In the genomic region with DNA sequence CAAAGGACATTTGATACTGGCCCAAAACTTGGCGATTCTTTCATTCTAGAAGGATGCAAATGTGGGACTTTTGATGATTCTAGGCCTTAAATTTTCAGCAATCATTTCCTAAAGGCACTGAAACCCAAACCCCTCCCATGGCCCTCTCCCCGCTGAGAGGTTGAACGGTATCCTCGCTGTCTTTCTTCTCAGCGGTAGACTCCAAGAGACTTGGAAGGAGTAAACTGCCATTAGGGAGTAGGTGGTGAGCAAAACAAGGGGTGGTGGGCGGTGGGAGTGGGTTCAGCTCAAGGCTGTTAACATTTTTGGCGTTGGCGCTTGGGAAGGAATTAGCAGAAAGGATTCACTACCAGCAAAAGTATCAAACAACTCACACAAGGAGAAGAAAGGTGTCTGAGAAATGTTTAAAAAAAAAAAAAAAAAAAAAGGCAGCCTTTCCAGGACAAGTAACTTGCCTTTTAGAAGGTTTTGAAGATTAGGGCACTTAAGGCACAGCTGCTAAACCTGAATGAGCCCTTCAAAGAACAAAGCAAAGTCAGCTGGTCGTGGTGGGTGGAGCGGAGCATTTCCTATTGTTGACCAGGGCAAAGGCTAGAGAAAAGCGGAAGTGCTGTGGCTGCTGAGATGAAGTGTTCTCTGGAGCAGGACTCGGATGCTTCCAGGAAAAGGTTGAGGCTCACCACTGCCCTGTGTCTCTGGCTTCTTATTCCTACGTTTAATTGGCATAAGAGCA, we compare ENCODE assay signal across 8 mouse cellular contexts. TPM values are rescaled to one million over a fixed set of nuclear protein-coding genes. Genes with fewer than 3 reads are reported as not detected.
DNase-seq lines count a peak whose midpoint lies in the region; ATAC-seq and TF ChIP-seq lines count a peak whose summit lies in the region.

No protein-coding gene starts in this region.

- H3K9me3 ChIP-seq in embryonic facial prominence, embryonic 15.5 days (replicated peaks), result no peaks in the 10 kb centered on the region
- H3K9me3 ChIP-seq in limb, embryonic 12.5 days, result no peaks in the 10 kb centered on the region
- H3K9me3 ChIP-seq in midbrain, embryonic 12.5 days, result no peaks in the 10 kb centered on the region

- no peak overlapping the region for H3K4me2 ChIP-seq in embryonic facial prominence, embryonic 15.5 days (replicated peaks)
- H3K4me2 ChIP-seq in limb, embryonic 12.5 days, result no peak overlapping the region
- peak overlapping the region; percentile 41 for H3K4me2 ChIP-seq in midbrain, embryonic 12.5 days (replicated peaks)

- peaks cover 9% of the 10 kb centered on the region for H3K36me3 ChIP-seq in embryonic facial prominence, embryonic 15.5 days
- peaks cover 39% of the 10 kb centered on the region for H3K36me3 ChIP-seq in limb, embryonic 12.5 days
- H3K36me3 ChIP-seq in midbrain, embryonic 12.5 days, result no peaks in the 10 kb centered on the region
- no peaks in the 10 kb centered on the region for H3K36me3 ChIP-seq in thymus, adult 2 months (ENCODE audit: control insufficient read depth, insufficient read depth, low read length)

- no peak for TF ChIP-seq POLR2A in thymus, adult 2 months (IDR thresholded peaks at IDR 0.05; ENCODE audit: control insufficient read depth, extremely low read depth, insufficient read depth, low read length, poor library complexity)

- no peak overlapping the region for H3K9ac ChIP-seq in embryonic facial prominence, embryonic 15.5 days
- no peak overlapping the region for H3K9ac ChIP-seq in limb, embryonic 12.5 days (replicated peaks)
- no peak overlapping the region for H3K9ac ChIP-seq in midbrain, embryonic 12.5 days (replicated peaks)

- peak; percentile 63 to 76 for DNase-seq in adrenal gland, adult (ENCODE audit: inconsistent age in 2 of 2, low spot score in 1 of 2)
- DNase-seq in adrenal gland, postnatal 25 days, result no peak
- DNase-seq in thymus, adult 2 months, result peak; percentile 65
- DNase-seq in cerebellum, adult 9-11 months, result no peak

- ATAC-seq in embryonic facial prominence, embryonic 15.5 days (ENCODE audit: insufficient number of reproducible peaks, low FRiP score, low TSS enrichment, low read depth), result no peak
- ATAC-seq in hematopoietic stem cell, adult 5-6 weeks (replicated peaks in 1 of 2; ENCODE audit: insufficient read depth in 1 of 2, low FRiP score in 2 of 2, low TSS enrichment in 1 of 2, low read depth in 1 of 2, poor library complexity in 2 of 2, severe bottlenecking in 2 of 2), result peak; percentile 74 to 77; a peak in 3 of 4 replicates
- no peak for ATAC-seq in limb, embryonic 12.5 days (ENCODE audit: insufficient number of reproducible peaks, insufficient read depth, low FRiP score, low TSS enrichment, low read depth)
- ATAC-seq in midbrain, embryonic 12.5 days (ENCODE audit: low FRiP score, low read depth), result 0 out of 2 replicates have a peak, but pooled peaks have one; percentile 57

- no peaks in the 10 kb centered on the region for H3K27me3 ChIP-seq in embryonic facial prominence, embryonic 15.5 days
- H3K27me3 ChIP-seq in limb, embryonic 12.5 days, result no peaks in the 10 kb centered on the region
- H3K27me3 ChIP-seq in midbrain, embryonic 12.5 days, result peaks cover 11% of the 10 kb centered on the region
- no peaks in the 10 kb centered on the region for H3K27me3 ChIP-seq in thymus, adult 2 months (ENCODE audit: control insufficient read depth, insufficient read depth, low read length)

- TF ChIP-seq CTCF in thymus, adult 2 months (IDR thresholded peaks at IDR 0.05; ENCODE audit: borderline replicate concordance, control insufficient read depth, extremely low read depth, insufficient read depth, low read length, poor library complexity), result no peak

- peaks cover 25% of the 10 kb centered on the region for H3K4me1 ChIP-seq in embryonic facial prominence, embryonic 15.5 days
- peaks cover 15% of the 10 kb centered on the region; the same call in 1 of the 2 replicates for H3K4me1 ChIP-seq in limb, embryonic 12.5 days (replicated peaks)
- peaks cover 32% of the 10 kb centered on the region for H3K4me1 ChIP-seq in midbrain, embryonic 12.5 days
- peaks cover 15% of the 10 kb centered on the region for H3K4me1 ChIP-seq in thymus, adult 2 months (replicated peaks; ENCODE audit: control insufficient read depth, insufficient read depth, low read length)

- no peak overlapping the region for H3K4me3 ChIP-seq in embryonic facial prominence, embryonic 15.5 days (replicated peaks)
- H3K4me3 ChIP-seq in limb, embryonic 12.5 days (replicated peaks), result no peak overlapping the region
- H3K4me3 ChIP-seq in midbrain, embryonic 12.5 days, result no peak overlapping the region
- H3K4me3 ChIP-seq in thymus, adult 2 months (ENCODE audit: control insufficient read depth, insufficient read depth, low read length), result no peak overlapping the region

- 20% methylated on average over 13 of the region's 13 CpGs for WGBS in embryonic facial prominence, embryonic 15.5 days
- WGBS in limb, embryonic 12.5 days, result 19% methylated on average over 13 of the region's 13 CpGs
- 4% methylated on average over 13 of the region's 13 CpGs for WGBS in midbrain, embryonic 12.5 days
- 42% methylated on average over 13 of the region's 13 CpGs for WGBS in thymus, adult 2 months

- H3K27ac ChIP-seq in embryonic facial prominence, embryonic 15.5 days (replicated peaks), result peak overlapping the region; percentile 76
- peak overlapping the region; percentile 51; the same call in 1 of the 2 replicates for H3K27ac ChIP-seq in limb, embryonic 12.5 days
- peak overlapping the region; percentile 80 for H3K27ac ChIP-seq in midbrain, embryonic 12.5 days (replicated peaks)
- H3K27ac ChIP-seq in thymus, adult 2 months (ENCODE audit: control insufficient read depth, insufficient read depth, low read length), result no peak overlapping the region

RNA-seq across cellular contexts. Expression of gene Hspa8, which starts 17.0 kb away (rescaled TPM):
- 1,395 and 2,721 TPM in 2 replicates for total RNA-seq in adrenal gland, postnatal 25 days (2021)
- polyA plus RNA-seq in embryonic facial prominence, embryonic 15.5 days (2015; fragmentation: Nextera tagmentation; extraction: Ambion mirVana), result 2,291 and 2,301 TPM in 2 replicates
- total RNA-seq in hematopoietic stem cell, adult 5-6 weeks (2017), result 3,790 and 5,329 TPM in 2 replicates
- 2,429 and 2,480 TPM in 2 replicates for polyA plus RNA-seq in limb, embryonic 12.5 days (2016; fragmentation: Nextera tagmentation; extraction: Ambion mirVana)
- 2,718 and 2,773 TPM in 2 replicates for polyA plus RNA-seq in midbrain, embryonic 12.5 days (2016; fragmentation: Nextera tagmentation; extraction: Ambion mirVana)
- polyA plus RNA-seq in thymus, adult 2 months (2012; rRNA removed), result 2,928 and 2,969 TPM in 2 replicates

Comparison
In these comparisons a context has a peak if more than half of its experiments do, and no peak if none do; other contexts are left out.
1. DNase-seq: peak in adrenal gland, adult (2 of 2) and thymus, adult 2 months (single experiment); none in adrenal gland, postnatal 25 days (single experiment) and cerebellum, adult 9-11 months (single experiment).
2. ATAC-seq: peak in hematopoietic stem cell, adult 5-6 weeks (2 of 2) and midbrain, embryonic 12.5 days (single experiment); none in embryonic facial prominence, embryonic 15.5 days (single experiment) and limb, embryonic 12.5 days (single experiment).